Mouse (Mus musculus) embryo, embryonic 10.5 days (tissue): Measurements from ENCODE around the gene Olfr676.

ENCODE experiments used
- DNase-seq: peaks from one replicate; pipeline ENCODE4 v3.0.0-alpha.2; 2015; ENCODE audit warnings: low spot score

Olfr676 gene

DNA sequence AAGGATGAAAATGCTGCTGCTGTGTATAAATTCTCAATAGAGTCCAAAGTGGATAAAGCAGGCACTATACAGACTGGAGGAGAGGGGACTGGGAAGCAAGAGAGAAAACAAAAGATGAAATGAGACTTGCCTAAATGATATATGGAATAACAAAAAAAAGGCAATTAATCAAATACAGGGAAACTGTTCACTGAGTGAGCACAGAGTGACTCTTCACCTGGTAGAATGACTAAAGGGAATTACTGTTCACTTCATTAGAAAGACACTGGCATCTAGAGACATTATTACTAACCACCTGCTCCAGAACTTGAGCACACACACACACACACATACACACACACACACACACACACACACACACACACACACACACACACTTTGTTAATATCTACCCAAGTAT is at the start of gene Olfr676:
Gene Olfr676 (plus strand): TSS at position 301 of the 400 bp plus-strand sequence.
- no peak for DNase-seq

DNA sequence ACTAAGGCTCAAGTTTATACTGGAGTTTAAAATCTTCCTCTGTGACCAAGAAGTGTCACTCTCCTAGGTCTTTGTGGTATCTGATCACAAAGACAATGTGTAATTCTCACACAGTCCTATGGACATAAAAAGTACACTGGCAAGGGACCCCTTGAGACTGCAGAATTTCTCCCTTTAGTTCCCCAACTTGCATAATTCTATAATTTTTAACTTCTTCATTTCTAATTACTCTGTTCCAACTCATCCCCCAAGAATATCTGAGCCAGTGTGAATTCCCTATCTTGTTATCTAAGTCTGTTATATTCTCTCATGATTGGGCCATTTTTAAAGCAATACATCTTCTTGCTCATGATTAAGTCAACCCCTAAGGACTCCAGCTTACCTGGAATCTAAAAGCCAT is 30.6 kb upstream of the Olfr676 start, which contains the start of gene Olfr672:
Gene Olfr672 (minus strand): TSS at position 101 of the 400 bp plus-strand sequence.
- no peak for DNase-seq

DNA sequence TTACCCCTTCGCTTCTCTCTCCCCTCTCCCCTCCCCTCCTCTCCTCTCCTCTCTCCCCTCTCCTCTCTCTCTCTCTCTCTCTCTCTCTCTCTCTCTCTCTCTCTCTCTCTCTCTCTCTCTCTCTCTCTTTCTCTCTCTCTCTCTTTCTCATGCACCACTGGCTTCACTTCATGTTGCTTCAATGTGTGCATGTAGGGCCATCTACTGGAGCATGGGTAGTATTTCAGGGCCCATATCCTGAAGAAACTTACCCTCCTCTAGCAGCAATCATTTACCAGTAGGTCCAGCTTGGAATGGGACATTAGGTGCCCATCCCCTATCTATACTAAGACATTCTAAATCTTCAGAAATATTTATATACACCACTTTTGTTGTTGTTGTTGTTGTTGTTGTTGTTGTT is 10.0 kb upstream of the Olfr676 start:
- peak; percentile 1 for DNase-seq

DNA sequence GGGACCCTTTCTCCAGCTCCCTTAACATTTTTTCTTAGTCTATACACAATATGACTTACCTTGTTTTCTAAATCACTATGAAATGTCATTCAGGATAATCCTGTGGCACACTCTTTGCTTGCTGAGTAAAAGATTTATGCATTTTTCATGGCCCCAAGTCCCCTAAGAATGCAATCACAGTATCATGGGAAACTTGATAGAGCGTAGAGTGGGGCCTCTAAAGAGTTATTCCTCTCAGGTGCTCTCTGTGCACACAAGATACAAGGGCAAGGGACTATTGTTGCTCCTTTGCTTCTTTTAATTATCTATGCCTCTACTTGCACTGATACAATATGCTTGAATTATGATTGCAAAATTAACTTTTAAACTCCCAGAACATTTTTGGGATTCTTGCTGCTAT is 4.1 kb upstream of the Olfr676 start, which contains the start of gene Olfr675:
Gene Olfr675 (minus strand): TSS at position 101 of the 400 bp plus-strand sequence.
- no peak for DNase-seq

DNA sequence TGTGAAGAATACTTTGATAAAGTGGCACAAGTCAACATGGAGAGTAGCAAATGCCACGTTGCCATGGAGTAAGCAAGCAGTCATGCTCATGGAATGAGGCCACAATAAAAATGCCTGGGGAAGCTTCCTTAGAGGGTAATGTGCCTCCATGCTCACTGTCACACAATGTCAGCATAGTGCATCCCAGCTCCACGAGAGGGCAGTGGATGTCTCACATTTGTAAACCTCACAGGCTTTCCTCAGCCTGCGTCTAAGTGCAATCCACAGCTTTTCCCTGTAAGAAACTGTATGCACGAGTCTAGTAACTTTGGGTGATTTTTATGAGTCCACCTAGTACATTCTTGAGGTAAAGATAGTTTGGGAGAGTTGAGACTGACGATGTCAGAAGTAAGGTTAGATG is 1.3 kb downstream of the Olfr676 start:
- DNase-seq, result peak; percentile 9

DNA sequence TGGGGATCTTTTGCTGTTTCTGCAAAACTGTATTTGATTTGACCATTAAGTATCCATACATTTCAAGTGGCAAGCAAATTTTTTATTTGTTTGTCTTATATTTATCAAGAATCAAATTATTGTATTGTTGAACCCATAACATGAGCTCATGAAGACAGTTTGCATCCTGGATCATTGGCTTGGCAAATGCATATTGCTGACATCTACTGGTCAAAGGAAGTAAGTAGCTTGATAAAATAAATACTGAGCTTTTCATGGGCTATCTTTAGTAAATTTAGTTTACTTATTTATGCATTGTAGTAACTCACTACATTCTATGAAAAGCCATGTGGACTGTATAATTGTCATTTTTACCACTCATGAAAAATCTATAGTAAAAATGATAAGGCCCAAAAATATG is 26.5 kb downstream of the Olfr676 start:
- no peak for DNase-seq

DNA sequence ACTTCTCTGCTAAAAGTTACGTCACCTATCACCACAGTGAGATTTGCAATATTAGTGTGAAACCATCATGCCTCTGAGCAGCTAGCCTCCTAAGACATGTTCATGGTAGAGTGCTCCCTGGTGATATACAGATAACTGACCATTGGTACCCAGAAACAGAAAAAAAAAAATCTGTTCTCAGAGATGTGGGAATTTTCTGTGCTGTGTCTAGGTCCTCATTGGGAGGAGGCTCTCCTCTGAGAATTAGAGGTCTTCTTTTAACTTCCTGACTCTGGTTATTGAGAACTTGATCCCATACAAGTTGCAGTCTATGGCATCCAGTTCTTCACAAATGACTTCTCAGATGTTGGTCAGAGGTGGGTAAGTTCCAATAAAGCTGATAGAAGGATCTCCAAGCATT is 31.7 kb downstream of the Olfr676 start, which contains the start of gene Olfr678:
Gene Olfr678 (plus strand): TSS at position 301 of the 400 bp plus-strand sequence.
- DNase-seq, result no peak

DNA sequence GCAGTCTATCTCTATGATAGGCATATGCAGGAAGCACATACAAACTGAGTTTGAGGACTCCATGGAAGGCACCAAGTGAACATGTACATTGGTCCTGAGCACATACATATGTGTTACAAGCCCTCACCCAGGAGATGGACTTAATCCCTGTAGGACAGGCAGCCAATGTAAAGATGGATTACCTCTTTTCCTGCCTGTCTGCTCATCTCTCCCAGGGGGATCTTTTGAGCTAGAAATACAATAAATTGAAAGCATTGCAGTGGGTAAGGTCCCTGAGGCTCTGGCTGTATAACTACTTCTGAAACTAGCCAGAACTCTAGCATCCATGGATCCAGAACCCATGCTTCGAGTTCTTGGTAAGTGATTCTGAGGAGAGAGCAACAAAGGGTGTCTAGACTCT is 48.4 kb downstream of the Olfr676 start, which contains the start of gene Olfr679:
Gene Olfr679 (plus strand): TSS at position 301 of the 400 bp plus-strand sequence.
- no peak for DNase-seq
